Mouse (Mus musculus): ENCODE results near the gene Hspa1l. TPM values are rescaled to one million over a fixed set of nuclear protein-coding genes. Genes with fewer than 3 reads are reported as not detected.

Gene Hspa1l
- polyA plus RNA-seq, 1 experiment from 2014 or later = 0.18 TPM

GRCm38 (mm10) chr17:35021163-35021808 is 48.8 kb downstream of the Hspa1l start:
- 15% methylated on average over 17 of the region's 17 CpGs for WGBS (ENCODE audit: insufficient replicate concordance)

GRCm38 (mm10) chr17:35021842-35022477 is 49.5 kb downstream of the Hspa1l start:
- WGBS (ENCODE audit: insufficient replicate concordance) = 24% methylated on average over 6 of the region's 6 CpGs
- DNase-seq (peak; percentile 36), ATAC-seq (peak; percentile 78)
- no peak overlapping the region for H3K4me3 ChIP-seq (ENCODE audit: low read depth, low read length)
- no peak overlapping the region; the same call in 1 of the 2 replicates for H3K9ac ChIP-seq (replicated peaks)
- TF ChIP-seq CTCF (IDR thresholded peaks at IDR 0.05; ENCODE audit: low read depth) (no peak), EP300 (IDR thresholded peaks at IDR 0.05; ENCODE audit: low read depth) (peak; percentile 94)
- H3K9me3 ChIP-seq (ENCODE audit: low read length) = no peaks in the 10 kb centered on the region
- peak overlapping the region; percentile 43 for H3K4me2 ChIP-seq (ENCODE audit: low read depth, low read length)
- H3K4me1 ChIP-seq (ENCODE audit: insufficient read depth) = peaks cover 25% of the 10 kb centered on the region
- H3K27me3 ChIP-seq (ENCODE audit: insufficient read depth, low read length) = 0 out of 2 replicates have a peak, but pooled peaks cover 3% of the 10 kb centered on the region
- H3K36me3 ChIP-seq (replicated peaks; ENCODE audit: insufficient read depth, low read length) = no peaks in the 10 kb centered on the region
- H3K27ac ChIP-seq (ENCODE audit: low read depth) = peak overlapping the region; percentile 53

More at GRCm38 (mm10) chr17:35021163-35021808, 48.8 kb downstream of the Hspa1l start:
- peak overlapping the region; percentile 53 for H3K27ac ChIP-seq (ENCODE audit: low read depth)
- H3K27me3 ChIP-seq (ENCODE audit: insufficient read depth, low read length) = 0 out of 2 replicates have a peak, but pooled peaks cover 3% of the 10 kb centered on the region
- no peak overlapping the region for H3K4me3 ChIP-seq (ENCODE audit: low read depth, low read length)
- no peak for TF ChIP-seq EP300 (IDR thresholded peaks at IDR 0.05; ENCODE audit: low read depth)
- peak; percentile 99 for TF ChIP-seq CTCF (IDR thresholded peaks at IDR 0.05; ENCODE audit: low read depth)
- H3K4me2 ChIP-seq (ENCODE audit: low read depth, low read length) = peak overlapping the region; percentile 43
- H3K4me1 ChIP-seq (ENCODE audit: insufficient read depth) = peaks cover 25% of the 10 kb centered on the region
- peak; percentile 20 for ATAC-seq
- no peaks in the 10 kb centered on the region for H3K9me3 ChIP-seq (ENCODE audit: low read length)
- peak; percentile 91 for DNase-seq
- no peak overlapping the region; the same call in 1 of the 2 replicates for H3K9ac ChIP-seq (replicated peaks)
- H3K36me3 ChIP-seq (replicated peaks; ENCODE audit: insufficient read depth, low read length) = peaks cover 3% of the 10 kb centered on the region; the same call in 1 of the 2 replicates

GRCm38 (mm10) chr17:35022541-35023060 is 50.1 kb downstream of the Hspa1l start:
- no peaks in the 10 kb centered on the region for H3K36me3 ChIP-seq (replicated peaks; ENCODE audit: insufficient read depth, low read length)
- peak overlapping the region; percentile 53; the same call in 1 of the 2 replicates for H3K27ac ChIP-seq (ENCODE audit: low read depth)
- no peak for ATAC-seq
- no peak for TF ChIP-seq EP300 (IDR thresholded peaks at IDR 0.05; ENCODE audit: low read depth)
- TF ChIP-seq CTCF (IDR thresholded peaks at IDR 0.05; ENCODE audit: low read depth) = no peak
- H3K4me2 ChIP-seq (ENCODE audit: low read depth, low read length) = no peak overlapping the region
- H3K9ac ChIP-seq (replicated peaks) = no peak overlapping the region
- peaks cover 25% of the 10 kb centered on the region for H3K4me1 ChIP-seq (ENCODE audit: insufficient read depth)
- 83% methylated on average over 8 of the region's 8 CpGs for WGBS (ENCODE audit: insufficient replicate concordance)
- no peak overlapping the region for H3K4me3 ChIP-seq (ENCODE audit: low read depth, low read length)
- peak; percentile 12 for DNase-seq
- no peaks in the 10 kb centered on the region for H3K9me3 ChIP-seq (ENCODE audit: low read length)
- H3K27me3 ChIP-seq (ENCODE audit: insufficient read depth, low read length) = 0 out of 2 replicates have a peak, but pooled peaks cover 3% of the 10 kb centered on the region

- DNase-seq = peak; percentile 12
- TF ChIP-seq EP300 (IDR thresholded peaks at IDR 0.05; ENCODE audit: low read depth) (no peak), CTCF (IDR thresholded peaks at IDR 0.05; ENCODE audit: low read depth) (no peak; the same call in 1 of the 2 replicates)
- H3K36me3 ChIP-seq (replicated peaks; ENCODE audit: insufficient read depth, low read length) = no peaks in the 10 kb centered on the region
- H3K4me1 ChIP-seq (ENCODE audit: insufficient read depth) = peaks cover 25% of the 10 kb centered on the region
- H3K9ac ChIP-seq (replicated peaks) = no peak overlapping the region
- no peak overlapping the region for H3K4me3 ChIP-seq (ENCODE audit: low read depth, low read length)
- 0 out of 2 replicates have a peak, but pooled peaks cover 3% of the 10 kb centered on the region for H3K27me3 ChIP-seq (ENCODE audit: insufficient read depth, low read length)
- WGBS (ENCODE audit: insufficient replicate concordance) = 78% methylated on average over 5 of the region's 5 CpGs
- 0 out of 2 replicates have a peak overlapping the region, but pooled peaks have one; percentile 2 for H3K27ac ChIP-seq (ENCODE audit: low read depth)
- H3K4me2 ChIP-seq (ENCODE audit: low read depth, low read length) = peak overlapping the region; percentile 27; the same call in 1 of the 2 replicates
- no peak for ATAC-seq
- no peaks in the 10 kb centered on the region for H3K9me3 ChIP-seq (ENCODE audit: low read length)
Measured at GRCm38 (mm10) chr17:35023221-35023620, 50.7 kb downstream of the Hspa1l start.

- peak overlapping the region; percentile 27; the same call in 1 of the 2 replicates for H3K4me2 ChIP-seq (ENCODE audit: low read depth, low read length)
- peak; percentile 70 for ATAC-seq
Measured at GRCm38 (mm10) chr17:35023756-35024155, 51.3 kb downstream of the Hspa1l start.

GRCm38 (mm10) chr17:35024261-35024660 is 51.8 kb downstream of the Hspa1l start:
- H3K9me3 ChIP-seq (ENCODE audit: low read length) = no peaks in the 10 kb centered on the region
- no peak for TF ChIP-seq CTCF (IDR thresholded peaks at IDR 0.05; ENCODE audit: low read depth)
- TF ChIP-seq EP300 (IDR thresholded peaks at IDR 0.05; ENCODE audit: low read depth) = no peak
- DNase-seq = peak; percentile 17
- H3K4me2 ChIP-seq (ENCODE audit: low read depth, low read length) = no peak overlapping the region
- no peak overlapping the region for H3K9ac ChIP-seq (replicated peaks)
- ATAC-seq = no peak
- H3K4me3 ChIP-seq (ENCODE audit: low read depth, low read length) = no peak overlapping the region
- H3K27ac ChIP-seq (ENCODE audit: low read depth) = 0 out of 2 replicates have a peak overlapping the region, but pooled peaks have one; percentile 36
- no peaks in the 10 kb centered on the region for H3K36me3 ChIP-seq (replicated peaks; ENCODE audit: insufficient read depth, low read length)
- WGBS (ENCODE audit: insufficient replicate concordance) = 49% methylated on average over 13 of the region's 13 CpGs
- peaks cover 26% of the 10 kb centered on the region for H3K4me1 ChIP-seq (ENCODE audit: insufficient read depth)
- 0 out of 2 replicates have a peak, but pooled peaks cover 3% of the 10 kb centered on the region for H3K27me3 ChIP-seq (ENCODE audit: insufficient read depth, low read length)

More at GRCm38 (mm10) chr17:35023756-35024155, 51.3 kb downstream of the Hspa1l start:
- H3K9ac ChIP-seq (replicated peaks) = no peak overlapping the region
- H3K27ac ChIP-seq (ENCODE audit: low read depth) = 0 out of 2 replicates have a peak overlapping the region, but pooled peaks have one; percentile 2
- peak; percentile 51 for DNase-seq
- TF ChIP-seq EP300 (IDR thresholded peaks at IDR 0.05; ENCODE audit: low read depth) = no peak
- TF ChIP-seq CTCF (IDR thresholded peaks at IDR 0.05; ENCODE audit: low read depth) = no peak
- peaks cover 25% of the 10 kb centered on the region for H3K4me1 ChIP-seq (ENCODE audit: insufficient read depth)
- no peaks in the 10 kb centered on the region for H3K36me3 ChIP-seq (replicated peaks; ENCODE audit: insufficient read depth, low read length)
- no peaks in the 10 kb centered on the region for H3K9me3 ChIP-seq (ENCODE audit: low read length)
- 0 out of 2 replicates have a peak, but pooled peaks cover 3% of the 10 kb centered on the region for H3K27me3 ChIP-seq (ENCODE audit: insufficient read depth, low read length)
- 19% methylated on average over 4 of the region's 4 CpGs for WGBS (ENCODE audit: insufficient replicate concordance)
- no peak overlapping the region for H3K4me3 ChIP-seq (ENCODE audit: low read depth, low read length)

Data from liver, postnatal 0 days (tissue).